Mouse (Mus musculus) CH12.LX (cell line): ENCODE results near the gene Jsrp1.

Source experiments
- CTCF ChIP-seq, 2 experiments: IDR thresholded peaks in 1 of 2; conservative IDR thresholded peaks in 1 of 2; 2 replicates each; pipeline ENCODE4 v1.5.1; 2011 to 2012; ENCODE audit warnings: low read depth in 2 of 2, low read length in 2 of 2, improper control_type of control experiment in 1 of 2, inconsistent platforms in 1 of 2, mild to moderate bottlenecking in 1 of 2, moderate library complexity in 1 of 2
- SIN3A ChIP-seq: IDR thresholded peaks from 2 replicates; pipeline ENCODE4 v1.6.1; 2012; ENCODE audit warnings: low read length, improper control_type of control experiment, inconsistent platforms
- TCF12 ChIP-seq: IDR thresholded peaks from 2 replicates; pipeline ENCODE4 v1.6.1; 2014; ENCODE audit warnings: low read depth, mild to moderate bottlenecking, inconsistent platforms, low read length, improper control_type of control experiment

DNA sequence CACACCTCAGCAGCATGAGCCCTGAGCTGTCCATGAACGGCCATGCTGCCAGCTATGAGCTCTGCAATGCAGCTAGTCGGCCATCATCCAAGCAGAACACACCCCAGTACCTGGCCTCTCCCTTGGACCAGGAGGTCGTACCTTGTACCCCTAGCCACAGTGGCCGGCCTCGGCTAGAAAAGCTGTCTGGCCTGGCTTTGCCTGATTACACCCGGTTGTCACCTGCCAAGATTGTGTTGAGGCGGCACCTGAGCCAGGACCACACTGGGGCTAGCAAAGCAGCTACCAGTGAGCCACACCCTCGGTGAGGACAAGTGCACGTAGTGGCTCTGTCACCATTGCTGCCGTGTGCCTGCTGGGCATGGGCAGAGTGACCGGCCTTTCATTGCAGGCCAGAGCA is 27.3 kb downstream of the Jsrp1 start:
- TF ChIP-seq CTCF (conservative IDR thresholded peaks at IDR 0.05 in 1 of 2, IDR thresholded peaks at IDR 0.05 in 1 of 2; ENCODE audit: low read depth in 2 of 2, low read length in 2 of 2): no peak
- no peak for TF ChIP-seq SIN3A
- TF ChIP-seq TCF12: no peak
